Mouse (Mus musculus) ES-E14 (cell line): ENCODE data around the gene Slc2a3. TPM values are rescaled to one million over a fixed set of nuclear protein-coding genes. Genes with fewer than 3 reads are reported as not detected.

Experiments used
- DNase-seq: peaks from one replicate; pipeline ENCODE4 v3.0.0-alpha.2; 2013; ENCODE audit warnings: low read depth, low spot score
- H3K27ac ChIP-seq: 2 replicates; pipeline ENCODE4 v1.5.1; 2012; ENCODE audit warnings: low read depth, mild to moderate bottlenecking, low read length, moderate library complexity, mixed read lengths; ENCODE audit not compliant: poor library complexity, insufficient read depth, severe bottlenecking
- H3K36me3 ChIP-seq: 2 replicates; pipeline ENCODE4 v1.6.1; 2012; ENCODE audit warnings: mild to moderate bottlenecking, low read length, moderate library complexity, mixed read lengths; ENCODE audit not compliant: control insufficient read depth, poor library complexity, insufficient read depth, severe bottlenecking
- H3K4me1 ChIP-seq, 2 experiments: fragments of 150-350 bp in 1 of 2; sonication (generic) in 1 of 2; 2 replicates each; pipeline ENCODE4 v1.6.1; 2012; ENCODE audit warnings: low read length in 2 of 2, mild to moderate bottlenecking in 1 of 2, mixed read lengths in 1 of 2; ENCODE audit not compliant: control insufficient read depth in 2 of 2, insufficient read depth in 2 of 2, poor library complexity in 1 of 2
- H3K4me3 ChIP-seq, 2 experiments: fragments of 150-350 bp in 1 of 2; sonication (generic) in 1 of 2; 2 replicates each; pipeline ENCODE4 v1.5.1; 2012; ENCODE audit warnings: low read length in 2 of 2, low read depth in 1 of 2, mild to moderate bottlenecking in 1 of 2, mixed read lengths in 1 of 2; ENCODE audit not compliant: insufficient read depth in 1 of 2, poor library complexity in 1 of 2, severe bottlenecking in 1 of 2
- H3K9ac ChIP-seq: 2 replicates; pipeline ENCODE4 v1.6.1; 2012; ENCODE audit warnings: low read depth, mild to moderate bottlenecking, low read length, mixed read lengths; ENCODE audit not compliant: poor library complexity, insufficient read depth, severe bottlenecking
- H3K9me3 ChIP-seq: fragments of 150-350 bp; sonication (generic); 2 replicates; pipeline ENCODE4 v1.6.1; 2012; ENCODE audit warnings: low read depth, mild to moderate bottlenecking, low read length; ENCODE audit not compliant: control insufficient read depth, insufficient read depth
- CHD2 ChIP-seq: IDR thresholded peaks from 2 replicates; pipeline ENCODE4 v1.6.1; 2014; ENCODE audit warnings: mild to moderate bottlenecking, low read depth, low read length, inconsistent platforms
- HCFC1 ChIP-seq: IDR thresholded peaks from 2 replicates; pipeline ENCODE4 v1.6.1; 2012; ENCODE audit warnings: low read length, inconsistent platforms, borderline replicate concordance; ENCODE audit not compliant: insufficient read depth
- MAFK ChIP-seq: IDR thresholded peaks from 2 replicates; pipeline ENCODE4 v1.6.1; 2014; ENCODE audit warnings: mild to moderate bottlenecking, low read depth, low read length, inconsistent platforms; ENCODE audit not compliant: insufficient read depth
- ZC3H11A ChIP-seq: IDR thresholded peaks from 2 replicates; pipeline ENCODE4 v1.6.1; 2012; ENCODE audit warnings: low read depth, mild to moderate bottlenecking, inconsistent platforms, low read length, borderline replicate concordance
- ZNF384 ChIP-seq: IDR thresholded peaks from 2 replicates; pipeline ENCODE4 v1.6.1; 2012; ENCODE audit warnings: low read depth, low read length, inconsistent platforms
- in situ Hi-C, 2 experiments: fragments of 600-800 bp; cut with MboI; formaldehyde crosslinking; loops; one replicate each; pipeline ENCODE4 v1.15.1; 2025; ENCODE audit warnings: low sequenced_read_pairs in 2 of 2, inconsistent platforms in 1 of 2; ENCODE audit not compliant: unreplicated experiment in 2 of 2
- total RNA-seq: library from RNA; depleted of rRNA; stranded (reverse); fragments of 300-350 nt; gene quantifications from 2 replicates; pipeline ENCODE4 v1.2.3, GENCODE M21; 2012

The Slc2a3 gene
- total RNA-seq, 1 experiment: 890 TPM

DNA sequence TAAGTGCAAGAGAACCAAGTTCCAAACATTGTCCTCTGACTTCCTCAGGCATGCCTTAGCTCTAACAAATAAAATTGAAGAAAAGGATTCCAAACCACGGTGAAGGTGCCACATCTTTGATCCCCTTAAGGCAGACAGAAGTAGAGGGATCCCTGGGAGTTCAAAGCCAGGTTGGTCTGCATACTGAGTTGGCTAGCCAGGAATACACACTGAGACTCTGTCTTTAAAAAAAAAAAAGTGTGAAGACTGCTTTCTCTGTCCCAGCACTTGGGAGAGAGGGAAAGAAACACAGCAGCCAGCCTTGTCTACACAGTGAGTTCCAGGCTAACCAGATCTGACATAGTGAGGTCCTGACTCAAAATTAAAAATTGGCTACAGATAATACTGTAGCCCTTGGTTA is 97.7 kb downstream of the Slc2a3 start:
- in situ Hi-C loops: no loop called here
- Histone ChIP-seq H3K9ac (peak overlapping the region; percentile 50; the same call in 1 of the 2 replicates), H3K27ac (peak overlapping the region; percentile 100)

DNA sequence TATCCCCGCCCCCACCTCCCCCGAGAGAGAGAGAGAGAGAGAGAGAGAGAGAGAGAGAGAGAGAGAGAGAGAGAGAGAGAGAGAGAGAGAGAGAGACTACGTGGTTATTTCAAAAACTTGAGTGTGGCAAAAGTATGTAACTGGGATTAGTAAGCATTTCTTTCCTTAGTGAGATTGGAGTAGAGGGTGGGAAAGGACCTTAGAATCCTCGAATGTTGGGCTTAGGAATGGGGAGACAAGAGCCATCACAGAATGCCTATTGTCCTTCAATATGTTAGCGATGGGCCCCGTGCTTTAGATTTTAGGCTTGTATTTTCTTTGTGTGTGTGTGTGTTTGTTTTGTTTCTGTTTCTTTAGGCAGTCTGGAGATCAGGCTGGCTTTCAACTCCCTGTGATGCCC is 98.2 kb downstream of the Slc2a3 start:
- Histone ChIP-seq H3K36me3 (no peaks in the 10 kb centered on the region; the same call in 1 of the 2 replicates), H3K27ac (peak overlapping the region; percentile 100), H3K9ac (peak overlapping the region; percentile 50; the same call in 1 of the 2 replicates), H3K4me3 (peak overlapping the region; percentile 27 to 50), H3K4me1 (peaks cover 6 to 7% of the 10 kb centered on the region in 2 experiments), H3K9me3 (no peaks in the 10 kb centered on the region)
- DNase-seq: no peak
- in situ Hi-C loops: no loop called here
- TF ChIP-seq CHD2 (no peak), HCFC1 (no peak), ZNF384 (0 out of 2 replicates have a peak, but pooled peaks have one; percentile 3)

More for the DNA sequence above, 97.7 kb downstream of the Slc2a3 start:
- Histone ChIP-seq H3K36me3 (no peaks in the 10 kb centered on the region; the same call in 1 of the 2 replicates), H3K9me3 (no peaks in the 10 kb centered on the region), H3K4me1 (peaks cover 6 to 7% of the 10 kb centered on the region in 2 experiments), H3K4me3 (peak overlapping the region; percentile 27 to 50)
- DNase-seq: no peak
- TF ChIP-seq ZNF384 (peak; percentile 74), ZC3H11A (no peak), MAFK (no peak), CHD2 (no peak), HCFC1 (no peak)

DNA sequence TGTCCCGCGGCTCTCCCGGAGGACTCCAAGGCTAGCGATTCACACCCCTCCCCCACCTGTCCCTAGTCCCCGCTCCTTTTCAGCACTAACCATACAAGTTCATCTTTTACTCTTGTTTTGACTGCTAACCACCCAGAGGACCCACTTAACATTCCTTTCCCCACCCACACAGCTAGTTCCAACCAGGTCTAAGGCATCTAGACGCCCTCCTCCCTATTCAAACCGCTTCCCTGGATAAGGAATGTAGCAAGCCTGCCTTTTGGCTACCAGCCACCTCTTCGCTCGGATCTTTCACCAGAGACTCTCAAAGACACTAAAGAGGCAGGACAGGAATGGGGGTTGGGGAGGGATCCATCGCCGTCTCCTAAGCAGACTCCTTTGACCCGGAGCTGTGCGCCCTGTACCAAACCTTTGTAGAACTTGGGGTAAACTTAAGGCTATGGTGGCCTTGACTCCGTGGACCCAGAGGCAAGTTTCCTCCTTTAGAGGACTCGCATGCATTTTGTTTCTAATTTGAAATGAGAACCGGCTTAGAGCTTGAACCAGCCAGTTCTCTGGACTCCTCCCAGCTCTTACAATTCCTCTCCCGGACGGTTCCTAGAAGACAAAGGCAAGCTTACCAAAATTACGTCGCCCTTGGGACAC is 98.8 kb downstream of the Slc2a3 start:
- peak overlapping the region; percentile 100 for H3K27ac ChIP-seq
- in situ Hi-C loops: no loop called here
- peak overlapping the region; percentile 75 for H3K9ac ChIP-seq
- peak overlapping the region; percentile 27 to 50 for H3K4me3 ChIP-seq
- peak; percentile 98 for DNase-seq
- peaks cover 6 to 7% of the 10 kb centered on the region in 2 experiments for H3K4me1 ChIP-seq
- no peaks in the 10 kb centered on the region; the same call in 1 of the 2 replicates for H3K36me3 ChIP-seq
- no peaks in the 10 kb centered on the region for H3K9me3 ChIP-seq
- no peak; the same call in 1 of the 2 replicates for TF ChIP-seq ZNF384
- TF ChIP-seq HCFC1: no peak
- TF ChIP-seq MAFK: no peak
- peak; percentile 84 for TF ChIP-seq CHD2
- TF ChIP-seq ZC3H11A: no peak

- H3K9me3 ChIP-seq: no peaks in the 10 kb centered on the region
- DNase-seq: no peak
- peak overlapping the region; percentile 18 to 36 for H3K4me3 ChIP-seq
- in situ Hi-C loops: no loop called here
- TF ChIP-seq MAFK (no peak), CHD2 (no peak), ZC3H11A (no peak), HCFC1 (no peak)
- H3K4me1 ChIP-seq: peaks cover 6 to 7% of the 10 kb centered on the region in 2 experiments
- no peaks in the 10 kb centered on the region; the same call in 1 of the 2 replicates for H3K36me3 ChIP-seq
- peak overlapping the region; percentile 100 for H3K27ac ChIP-seq
- H3K9ac ChIP-seq: peak overlapping the region; percentile 53
Measured at GRCm38 (mm10) chr6:122701816-122702215, 99.6 kb downstream of the Slc2a3 start.
